Mouse (Mus musculus) frontal cortex, adult (tissue): Measurements from ENCODE around the gene Rasgef1c.

Experiments
- ATAC-seq: cut with Nextera tagmentation; 2 replicates; pipeline ENCODE4 v1.9.2; 2017; ENCODE audit warnings: mild to moderate bottlenecking, moderate library complexity, mixed read lengths; ENCODE audit not compliant: low TSS enrichment

The Rasgef1c gene

GRCm38 (mm10) chr11:50022085-50022484 lies 120.5 kb downstream of the Rasgef1c start:
- no peak for ATAC-seq

GRCm38 (mm10) chr11:50024445-50024832 lies 122.8 kb downstream of the Rasgef1c start:
- peak; percentile 24; the same call in 1 of the 2 replicates for ATAC-seq

GRCm38 (mm10) chr11:50024833-50025720 lies 123.4 kb downstream of the Rasgef1c start, which contains the start of gene Rnf130:
Gene Rnf130 (plus strand): TSS chr11:50025346.
- ATAC-seq, result peak; percentile 86

- no peak for ATAC-seq
Measured at GRCm38 (mm10) chr11:50025721-50026520, 124.3 kb downstream of the Rasgef1c start.

- ATAC-seq, result no peak
Measured at GRCm38 (mm10) chr11:50026521-50027090, 125.0 kb downstream of the Rasgef1c start.

- no peak for ATAC-seq
Measured at GRCm38 (mm10) chr11:50028416-50028815, 126.8 kb downstream of the Rasgef1c start.
